Mouse (Mus musculus): ENCODE results near the gene Kif5c.

Kif5c gene

GRCm38 (mm10) chr2:49749730-49750576 lies 130.9 kb downstream of the Kif5c start:
- no peak for DNase-seq

GRCm38 (mm10) chr2:49751544-49752210 lies 132.6 kb downstream of the Kif5c start:
- DNase-seq = no peak

- DNase-seq = no peak
Observed at GRCm38 (mm10) chr2:49752211-49752607, 133.1 kb downstream of the Kif5c start.

GRCm38 (mm10) chr2:49753062-49753461 lies 134.0 kb downstream of the Kif5c start:
- no peak for DNase-seq

- DNase-seq = no peak
Observed at GRCm38 (mm10) chr2:49755054-49755453, 136.0 kb downstream of the Kif5c start.

- no peak for DNase-seq
Observed at GRCm38 (mm10) chr2:49757616-49758015, 138.5 kb downstream of the Kif5c start.

GRCm38 (mm10) chr2:49764331-49764946 lies 145.3 kb downstream of the Kif5c start:
- peak; percentile 62 for DNase-seq

GRCm38 (mm10) chr2:49768916-49769315 lies 149.8 kb downstream of the Kif5c start:
- peak; percentile 30 for DNase-seq

GRCm38 (mm10) chr2:49770440-49770839 lies 151.3 kb downstream of the Kif5c start:
- no peak for DNase-seq

DNA sequence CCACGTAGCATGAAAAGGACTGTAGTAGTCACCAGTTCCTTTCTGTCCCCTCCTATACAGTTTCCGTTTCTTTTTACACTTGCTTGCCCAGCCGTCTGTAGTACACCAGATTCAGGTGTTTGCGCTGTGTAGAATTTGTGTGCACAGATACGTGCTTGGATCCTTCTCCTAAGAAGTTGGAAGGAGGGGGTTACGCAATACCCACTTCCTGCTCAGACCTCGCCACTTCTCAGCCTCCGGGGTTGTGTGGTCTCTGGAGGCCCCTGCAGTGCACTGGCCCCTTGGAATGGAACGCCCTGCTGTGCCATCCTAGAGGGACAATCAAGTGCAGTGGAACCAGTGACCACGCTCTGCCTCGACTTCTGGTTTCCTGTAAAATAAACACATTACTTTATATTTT lies 152.1 kb downstream of the Kif5c start:
- no peak for DNase-seq

GRCm38 (mm10) chr2:49773194-49773931 lies 154.3 kb downstream of the Kif5c start:
- DNase-seq = no peak

- DNase-seq = no peak
Observed at GRCm38 (mm10) chr2:49774180-49774579, 155.1 kb downstream of the Kif5c start.

DNA sequence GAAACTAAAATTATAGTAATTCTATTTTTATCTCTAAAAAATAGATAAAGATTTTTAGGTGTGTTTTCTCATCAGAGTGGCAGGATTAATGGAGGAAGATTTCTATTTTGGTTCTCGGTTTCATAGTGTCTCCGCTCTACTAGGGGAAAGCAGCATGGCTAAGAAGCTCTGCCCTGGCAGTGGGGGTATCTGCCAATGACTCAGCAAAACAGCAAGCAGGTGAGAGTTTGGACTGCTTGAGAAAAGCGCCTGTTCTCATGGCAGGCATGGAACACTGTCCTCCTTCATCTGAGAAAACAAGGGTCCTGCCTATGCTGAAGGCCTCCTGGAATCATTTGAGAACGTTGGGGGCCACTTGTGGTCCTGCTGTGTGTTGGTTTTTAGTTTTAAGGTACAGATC lies 156.1 kb downstream of the Kif5c start:
- DNase-seq = no peak

DNA sequence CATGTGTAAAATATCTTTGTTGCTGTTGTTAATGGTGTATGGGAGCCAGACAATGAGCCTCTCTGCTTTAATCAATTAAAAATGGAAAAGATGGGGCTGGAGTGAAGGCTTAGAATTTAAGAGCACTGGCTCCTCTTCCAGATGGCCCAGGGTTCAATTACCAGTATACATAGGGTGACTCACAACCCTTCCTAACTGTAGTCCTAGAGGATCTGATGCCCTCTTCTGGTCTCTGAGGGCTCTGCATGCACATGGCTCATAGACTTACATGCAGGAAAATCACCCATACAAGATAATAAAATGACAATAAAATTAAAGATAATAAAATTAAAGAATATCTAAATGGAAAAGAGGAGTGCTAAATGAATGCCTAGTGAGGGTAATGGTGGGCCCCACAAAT lies 156.6 kb downstream of the Kif5c start:
- DNase-seq = no peak

- DNase-seq = no peak
Observed at GRCm38 (mm10) chr2:49776407-49776806, 157.3 kb downstream of the Kif5c start.

DNA sequence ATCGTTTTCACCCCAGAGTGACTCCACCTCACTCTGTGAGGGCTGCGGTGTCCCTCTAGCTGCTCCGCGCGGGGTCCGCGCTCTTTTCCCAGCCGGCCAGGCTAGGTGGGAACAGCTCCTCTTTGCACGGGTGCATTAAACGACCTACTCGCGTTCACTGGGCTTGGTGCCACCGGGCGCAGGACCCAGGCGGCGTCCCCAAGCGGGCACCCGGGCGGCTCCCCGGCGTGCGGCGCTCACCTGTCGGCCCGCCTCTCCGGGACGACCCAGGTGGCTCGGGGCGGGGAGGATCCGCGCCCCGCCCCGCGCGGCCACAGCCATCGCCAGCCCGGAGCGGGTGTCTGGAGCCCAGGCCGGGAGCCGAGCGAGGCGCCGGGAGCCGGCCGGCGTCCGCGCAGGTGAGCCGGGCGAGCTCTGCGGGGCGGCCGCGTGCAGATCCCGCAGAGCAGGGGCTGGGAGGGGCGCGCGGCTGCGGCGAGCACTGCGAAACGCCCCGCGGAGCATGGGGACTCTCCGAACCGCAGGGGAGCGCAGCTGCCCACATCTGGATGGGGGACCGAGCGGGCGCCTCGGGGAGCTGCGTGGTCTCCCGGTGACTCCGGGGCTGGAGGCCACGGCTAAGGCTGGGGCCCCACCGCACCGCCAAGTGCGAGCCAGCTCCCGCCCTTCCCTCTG lies 168.4 kb downstream of the Kif5c start, which contains the start of gene Lypd6b:
TSS of gene Lypd6b (plus strand) at position 313 of the 675 bp plus-strand sequence.
- DNase-seq = peak; percentile 56

- no peak for DNase-seq
Observed at GRCm38 (mm10) chr2:49788051-49788418, 168.9 kb downstream of the Kif5c start.

- no peak for DNase-seq
Observed at GRCm38 (mm10) chr2:49788643-49789042, 169.5 kb downstream of the Kif5c start.

DNA sequence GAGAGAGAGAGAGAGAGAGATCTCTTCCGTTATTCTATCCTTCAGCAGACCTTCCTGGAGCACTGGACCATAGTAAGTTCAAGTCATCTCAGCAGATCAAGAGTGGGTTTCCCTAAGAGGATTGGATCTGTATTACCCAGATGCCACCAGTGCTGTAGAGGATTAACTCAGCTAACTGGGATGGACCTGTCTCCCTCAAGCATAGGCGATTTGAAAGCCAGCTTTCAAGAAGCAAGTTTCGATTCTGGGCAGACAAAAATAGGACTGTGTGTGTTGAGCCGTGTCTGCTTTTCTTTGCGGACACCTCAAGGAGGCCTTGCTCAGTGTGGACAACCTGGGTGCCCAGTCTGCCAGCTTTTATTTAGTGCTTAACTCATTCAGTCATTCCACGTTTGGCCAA lies 170.0 kb downstream of the Kif5c start:
- no peak for DNase-seq

DNA sequence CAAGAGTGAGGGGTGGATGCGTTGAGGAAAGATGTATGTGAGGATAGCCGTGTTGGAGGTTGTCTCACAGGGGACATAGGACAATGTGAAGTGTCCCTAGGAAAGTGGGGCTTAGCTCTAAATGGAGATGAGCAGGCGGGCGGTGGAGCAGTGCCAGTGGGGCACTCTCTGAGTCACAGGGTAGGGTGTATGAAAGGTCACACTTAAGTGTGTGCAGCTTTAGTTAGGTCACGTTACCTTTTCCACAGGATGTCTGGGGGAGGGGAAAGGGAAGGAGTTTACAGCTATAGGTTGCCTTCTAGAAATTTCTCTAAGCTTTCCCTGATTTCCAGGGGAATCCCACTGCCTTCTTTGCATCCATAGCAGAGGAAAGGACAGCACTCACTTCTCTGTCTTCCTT lies 170.4 kb downstream of the Kif5c start:
- DNase-seq = no peak

DNA sequence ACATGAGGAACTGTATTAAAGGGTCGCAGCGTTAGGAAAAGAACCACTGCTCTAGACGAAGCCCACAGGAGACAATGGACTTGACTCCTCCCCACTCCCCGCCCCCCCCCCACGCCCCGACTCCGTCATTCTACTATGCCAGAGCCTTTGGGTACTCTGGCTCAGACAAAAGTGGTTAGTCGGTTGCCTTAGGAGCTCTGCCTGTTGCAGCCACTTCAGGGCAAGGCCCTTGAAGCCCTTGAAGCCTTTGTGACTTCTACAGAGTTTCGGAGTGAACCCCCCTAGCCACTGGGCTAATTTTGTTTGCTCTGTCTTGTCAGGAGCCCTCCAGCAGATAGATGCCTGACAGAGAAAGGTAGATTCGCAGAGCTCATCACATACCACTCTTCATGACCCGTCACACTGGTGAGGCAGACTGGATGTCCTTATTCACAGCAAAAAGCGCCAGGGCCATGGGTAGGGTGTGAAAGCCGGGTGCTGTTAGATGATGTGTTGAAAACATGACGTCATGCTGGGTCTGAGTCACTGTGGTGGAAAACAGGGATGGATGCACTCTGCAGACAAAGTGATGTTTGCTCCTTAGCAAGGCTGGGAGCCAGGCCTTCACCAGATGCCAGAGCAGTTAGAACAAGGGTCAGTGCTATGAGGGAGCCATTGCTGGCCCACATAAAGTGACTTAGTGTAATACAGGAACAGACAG lies 178.5 kb downstream of the Kif5c start:
- DNase-seq = no peak

DNA sequence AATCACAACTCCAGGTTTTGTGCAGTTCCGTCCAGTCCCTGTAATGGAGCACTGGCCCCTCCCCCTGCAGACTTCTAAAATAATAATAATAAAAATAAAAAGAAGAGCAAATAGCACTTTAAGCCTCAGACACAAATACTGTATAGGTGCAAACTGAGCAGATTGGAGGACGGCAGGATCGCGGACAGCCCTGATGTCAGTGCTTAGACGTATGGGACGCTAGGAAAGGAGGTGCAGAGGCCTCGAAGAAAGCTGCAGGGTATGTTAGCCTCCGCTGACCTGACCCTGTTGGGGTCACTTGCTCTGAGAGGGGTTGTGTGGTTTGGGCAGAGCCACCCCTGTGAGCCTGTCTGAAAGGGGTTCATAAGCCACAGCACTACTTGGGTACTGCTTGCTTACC lies 185.3 kb downstream of the Kif5c start:
- DNase-seq = no peak
